Mouse (Mus musculus) monocyte, adult 5-6 weeks (primary cell): ENCODE results near the gene Fam19a1. TPM values are rescaled to one million over a fixed set of nuclear protein-coding genes. Genes with fewer than 3 reads are reported as not detected.

Source experiments
- ATAC-seq: fragments of 153-309, 156-312 bp; replicated peaks from 2 replicates; pipeline ENCODE4 v1.8.0; 2017; ENCODE audit warnings: mild to moderate bottlenecking; ENCODE audit not compliant: low TSS enrichment, insufficient number of reproducible peaks, severe bottlenecking, poor library complexity, low FRiP score
- total RNA-seq: library from RNA; stranded (forward); fragments of 200-1000, 200-491, 200-594 nt; gene quantifications from 3 replicates; pipeline ENCODE4 v1.2.3, GENCODE M21; 2017

The Fam19a1 gene
- total RNA-seq, 1 experiment from 2014 or later, result not detected

DNA sequence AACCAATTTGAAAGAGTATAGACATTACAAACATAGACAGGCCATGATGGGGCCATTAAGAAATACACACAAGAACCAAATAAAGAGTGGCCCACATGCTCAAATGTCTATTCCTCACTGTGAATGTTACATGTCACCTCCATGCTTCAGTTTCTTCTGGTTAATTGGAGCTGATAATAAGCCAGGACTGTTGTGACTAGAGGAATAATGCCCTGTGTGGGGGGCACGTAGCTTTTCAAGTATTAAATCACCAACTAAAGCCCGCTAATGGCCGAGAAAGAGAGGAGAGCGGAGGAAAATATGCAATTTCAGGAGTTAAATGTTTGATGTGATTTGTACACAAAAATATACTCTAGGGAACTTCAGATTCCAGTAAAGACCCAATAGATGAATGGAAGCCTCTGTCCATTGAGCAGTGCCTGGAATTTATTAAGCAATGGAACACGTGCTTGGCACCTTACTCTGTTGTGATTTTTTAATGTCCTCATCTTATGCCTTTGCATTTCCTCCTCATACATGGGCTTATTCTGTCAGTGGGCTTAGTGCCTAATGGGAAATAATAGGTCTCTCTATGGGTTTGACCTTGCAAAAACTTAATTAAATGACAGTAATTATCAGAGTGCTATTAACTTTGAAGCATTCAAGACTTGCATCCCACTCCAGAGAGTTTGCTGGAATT is 306.9 kb downstream of the Fam19a1 start:
- no peak for ATAC-seq

DNA sequence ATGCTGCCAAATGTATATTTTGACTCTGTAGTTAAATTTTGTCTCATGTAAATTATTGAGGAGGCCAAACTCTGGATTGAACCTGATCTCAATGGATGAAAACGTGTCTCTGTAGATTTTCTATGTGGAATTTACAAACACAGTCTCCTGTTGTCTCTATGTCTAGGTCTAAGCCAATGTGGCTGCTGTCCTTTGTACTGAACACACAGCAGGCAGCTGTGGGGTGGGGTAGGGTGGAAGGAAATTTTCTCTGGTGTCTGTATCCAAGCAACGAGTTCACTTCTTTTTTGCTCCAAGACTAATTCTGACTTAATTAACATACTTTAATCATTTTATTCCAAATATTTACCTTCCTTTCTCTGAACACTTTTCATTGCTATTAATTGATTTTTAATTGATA is 307.6 kb downstream of the Fam19a1 start:
- ATAC-seq, result no peak

DNA sequence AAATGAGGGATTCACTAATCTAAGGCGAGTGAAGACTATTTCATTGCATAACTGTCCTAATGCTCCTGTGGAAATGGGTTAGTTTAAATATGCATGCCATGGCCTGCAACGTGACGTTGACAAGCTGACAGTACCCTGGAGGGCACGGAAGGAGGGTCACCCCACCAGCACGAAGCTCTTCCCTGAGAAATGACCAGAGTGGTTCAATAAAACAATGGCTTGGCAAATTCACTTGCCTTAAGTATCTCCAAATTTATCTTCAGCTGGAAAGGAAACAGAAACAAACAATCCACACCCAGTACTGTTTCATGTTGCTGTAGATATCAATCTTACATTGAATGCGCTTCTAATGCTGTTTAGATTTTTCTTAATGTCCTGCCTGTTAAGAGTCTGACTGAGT is 316.4 kb downstream of the Fam19a1 start:
- ATAC-seq, result no peak

DNA sequence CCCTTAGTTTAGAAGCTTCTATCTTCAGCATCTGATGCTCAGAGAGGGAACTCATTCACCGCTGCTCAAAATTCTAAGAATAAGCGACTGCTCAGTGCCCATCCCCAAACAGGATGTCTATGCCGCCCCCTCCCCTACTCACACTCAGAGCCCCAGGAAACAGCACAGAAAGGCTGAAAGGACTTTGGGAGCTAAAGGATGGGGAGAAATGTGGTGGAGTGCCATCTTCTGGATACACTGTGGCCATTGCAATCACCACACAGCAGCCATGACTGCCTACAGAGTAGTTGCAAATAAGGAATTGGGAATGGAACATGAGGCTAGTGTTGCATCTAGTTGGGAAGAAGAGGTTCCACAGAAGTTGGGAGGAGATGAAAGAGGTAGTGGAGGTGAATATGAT is 319.4 kb downstream of the Fam19a1 start:
- no peak for ATAC-seq

DNA sequence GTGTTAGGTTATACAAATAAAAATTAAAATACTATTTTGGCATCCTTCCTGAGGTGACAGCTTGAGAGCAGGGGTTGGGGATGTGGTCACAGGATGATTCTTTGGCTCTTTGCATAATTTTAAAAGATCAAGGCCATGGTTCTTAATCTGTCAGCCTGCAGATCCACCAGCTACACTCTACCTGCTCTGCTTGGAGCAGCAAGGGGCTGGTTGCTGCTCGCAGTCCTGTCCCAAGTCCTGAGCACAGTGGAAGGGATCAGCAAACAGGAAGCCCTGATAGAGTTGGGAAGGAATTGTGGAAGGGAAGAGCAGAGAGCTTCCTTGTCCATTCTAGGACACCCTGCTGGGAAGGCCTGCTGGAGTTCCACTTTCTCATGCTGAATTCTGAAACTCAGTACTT is 320.9 kb downstream of the Fam19a1 start:
- ATAC-seq, result no peak

DNA sequence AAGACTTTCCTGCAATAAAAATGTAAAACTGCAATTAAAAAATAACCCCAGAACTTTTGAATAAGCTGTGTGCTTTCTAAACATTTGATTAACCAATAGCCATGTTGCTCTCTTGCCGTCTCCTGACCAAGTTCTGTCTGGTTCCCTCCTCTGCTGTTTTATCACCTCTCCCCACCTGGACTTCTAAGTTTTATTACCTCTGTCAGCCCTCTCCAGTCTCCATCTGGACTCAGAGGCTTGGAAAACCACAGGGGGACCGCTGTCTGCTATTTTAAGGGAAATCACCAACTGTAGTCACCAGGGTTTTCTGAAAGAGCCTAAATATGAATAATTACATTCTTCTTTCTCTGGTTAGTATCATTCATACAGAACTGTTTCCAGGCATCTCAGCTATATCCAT is 322.6 kb downstream of the Fam19a1 start:
- ATAC-seq, result no peak

DNA sequence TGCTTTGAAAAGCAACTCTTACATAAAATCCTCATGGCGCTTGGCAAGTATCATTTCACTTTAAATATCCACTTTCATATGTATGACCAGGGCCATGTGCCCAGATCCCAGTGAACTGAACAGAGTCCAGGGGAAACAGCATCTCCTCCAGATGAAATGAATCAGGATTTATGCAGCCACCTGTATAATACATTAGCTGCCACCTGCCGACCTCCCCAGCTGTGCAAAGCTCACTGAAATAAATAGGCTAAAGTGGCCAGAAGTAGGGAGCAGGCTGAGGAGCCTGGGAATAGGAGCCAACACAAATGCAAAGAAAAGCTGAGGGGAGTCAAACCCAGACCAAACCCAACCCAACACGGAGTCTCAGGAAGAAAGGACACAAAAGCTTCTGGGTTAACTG is 324.9 kb downstream of the Fam19a1 start:
- ATAC-seq, result no peak

DNA sequence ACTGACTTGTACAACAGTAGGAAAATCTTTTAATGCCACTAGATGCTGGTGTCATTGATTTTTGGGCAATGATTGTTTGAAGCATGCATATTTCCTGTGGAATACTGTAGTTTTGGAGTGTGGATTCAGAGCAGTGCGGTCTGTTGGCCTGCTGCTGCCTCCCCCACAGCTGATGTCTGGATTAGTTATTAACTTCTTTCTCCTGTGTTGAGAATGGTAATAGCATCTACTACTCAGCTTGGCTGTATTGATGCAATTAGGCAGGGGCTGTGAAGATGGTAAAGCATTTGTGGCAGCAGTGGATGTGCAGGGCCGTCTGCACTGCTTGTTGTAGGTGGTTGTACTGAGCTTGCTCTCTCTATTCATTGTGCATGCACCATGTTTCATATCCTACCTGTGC is 326.5 kb downstream of the Fam19a1 start:
- ATAC-seq, result no peak

DNA sequence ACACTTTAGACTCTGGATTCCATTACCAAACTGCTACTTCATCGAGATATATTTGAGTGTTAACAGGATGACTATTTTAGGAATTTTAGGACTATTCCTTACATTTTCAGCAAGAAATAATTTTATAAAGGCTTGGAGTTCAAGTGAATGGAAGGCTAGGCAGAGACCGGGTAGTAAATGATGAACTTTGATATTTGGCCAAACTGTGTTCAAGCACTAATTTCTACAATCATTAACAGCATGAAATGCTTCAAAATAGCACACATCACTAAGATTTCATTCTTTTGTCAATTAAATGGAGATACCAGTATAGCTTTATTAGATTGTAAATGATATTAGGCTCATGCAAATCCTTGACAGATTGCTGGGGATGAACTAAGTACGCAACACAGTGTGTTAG is 329.0 kb downstream of the Fam19a1 start:
- ATAC-seq, result no peak

DNA sequence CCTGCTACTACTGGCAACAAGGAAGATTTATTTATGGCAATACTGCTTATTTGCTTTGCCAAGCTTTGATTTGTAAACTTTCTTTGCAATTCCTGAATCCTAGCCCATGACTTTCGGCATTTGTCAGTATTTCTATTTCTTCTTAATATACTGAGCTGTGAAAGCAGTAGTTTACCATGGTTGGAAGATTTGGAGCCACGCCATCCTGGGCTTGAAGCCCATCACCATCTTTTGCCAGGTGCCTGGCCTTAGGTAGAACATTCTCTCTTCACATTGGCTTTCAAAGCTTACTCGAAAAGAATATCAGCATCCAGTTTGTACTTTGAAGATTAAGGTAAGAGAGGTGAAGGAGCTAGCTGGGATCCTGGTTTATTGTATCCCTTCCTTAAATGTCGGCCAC is 334.5 kb downstream of the Fam19a1 start:
- ATAC-seq, result no peak

DNA sequence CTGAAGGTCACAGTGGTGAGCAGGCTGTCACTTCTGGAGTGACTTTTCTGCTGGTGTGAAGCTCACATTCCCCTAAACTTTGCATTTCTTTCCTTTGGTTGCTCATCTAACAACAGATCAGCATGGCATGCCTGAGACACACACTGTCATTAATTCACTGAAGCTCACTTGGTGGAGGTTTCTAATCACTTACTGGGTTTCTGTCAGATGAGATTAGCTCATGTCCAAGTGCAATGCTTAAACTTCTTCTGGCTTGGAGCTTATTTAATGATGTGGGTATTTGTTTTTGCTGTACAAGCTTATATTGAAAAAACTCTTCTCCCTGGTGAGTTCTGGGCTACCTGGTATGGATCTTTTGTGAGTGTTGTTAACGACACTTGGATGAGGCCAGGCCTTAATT is 343.3 kb downstream of the Fam19a1 start:
- ATAC-seq, result no peak

DNA sequence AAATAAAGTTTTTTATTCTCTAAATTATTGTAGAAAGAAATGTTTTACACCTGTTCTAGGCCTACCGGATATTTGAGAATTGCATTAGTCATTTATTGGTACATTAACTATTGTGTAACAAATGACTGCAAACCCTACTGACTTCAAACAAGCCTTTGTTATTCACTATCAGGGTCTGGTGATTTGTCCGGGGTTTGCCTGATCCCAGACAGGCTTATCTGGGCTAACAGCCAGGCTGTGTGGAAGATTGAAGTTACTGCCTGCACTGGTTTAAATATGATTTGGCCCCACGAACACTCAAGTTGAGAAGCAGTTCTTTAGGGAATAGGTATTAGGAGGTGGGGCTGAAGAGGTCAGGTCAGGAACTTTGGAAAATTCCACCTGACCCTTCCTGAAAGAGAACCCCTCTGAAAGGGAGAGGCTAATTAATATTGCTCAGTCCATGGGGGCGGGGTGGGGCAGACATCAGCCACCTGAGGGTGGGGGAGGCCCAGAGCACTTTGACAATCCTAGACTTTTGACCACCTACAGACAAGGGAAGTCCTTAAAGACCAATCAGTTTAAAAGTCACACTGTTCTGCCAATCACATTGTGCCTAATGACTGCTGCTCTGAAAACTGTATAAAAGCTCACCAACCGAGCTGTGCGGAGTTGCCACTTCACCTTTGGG is 344.8 kb downstream of the Fam19a1 start:
- ATAC-seq, result no peak

DNA sequence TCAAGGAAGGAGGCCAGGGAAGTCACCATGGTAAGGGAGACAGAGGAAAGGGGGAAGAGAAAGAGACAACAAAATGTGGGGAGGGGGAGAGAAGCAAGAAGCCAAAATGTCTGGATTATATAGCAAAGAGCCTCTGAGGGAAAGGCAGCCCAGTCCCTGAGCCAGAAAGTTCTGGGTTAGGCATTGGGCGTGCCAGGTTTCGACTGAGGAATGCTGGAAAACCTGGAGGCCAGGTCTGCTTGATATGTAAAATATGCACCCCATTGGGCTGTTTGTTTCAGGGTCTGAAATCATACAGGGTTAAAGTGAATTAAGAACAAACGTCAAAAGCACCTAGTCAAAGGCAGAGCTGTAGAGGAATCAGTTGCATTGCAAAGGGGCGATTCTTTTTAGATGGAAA is 346.1 kb downstream of the Fam19a1 start:
- ATAC-seq, result no peak

DNA sequence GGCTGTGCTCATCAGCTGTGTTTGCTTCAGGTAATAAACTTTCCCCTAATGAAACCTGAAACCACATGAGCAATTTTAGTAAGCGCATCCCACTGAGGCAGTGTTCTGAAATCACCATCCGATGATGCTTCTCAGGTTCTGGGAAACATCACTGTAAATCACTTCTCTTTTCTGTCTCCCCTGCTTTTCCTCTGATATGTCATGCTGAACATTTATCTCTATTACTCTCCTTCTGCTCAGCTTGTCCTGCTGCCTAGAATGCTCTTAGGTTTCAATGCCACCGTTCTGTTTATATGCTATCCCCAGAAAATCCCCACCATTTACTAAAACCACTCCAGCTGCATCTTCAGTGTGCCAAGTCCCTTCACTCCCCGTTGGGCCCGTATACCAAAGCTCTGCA is 386.5 kb downstream of the Fam19a1 start:
- ATAC-seq, result no peak

DNA sequence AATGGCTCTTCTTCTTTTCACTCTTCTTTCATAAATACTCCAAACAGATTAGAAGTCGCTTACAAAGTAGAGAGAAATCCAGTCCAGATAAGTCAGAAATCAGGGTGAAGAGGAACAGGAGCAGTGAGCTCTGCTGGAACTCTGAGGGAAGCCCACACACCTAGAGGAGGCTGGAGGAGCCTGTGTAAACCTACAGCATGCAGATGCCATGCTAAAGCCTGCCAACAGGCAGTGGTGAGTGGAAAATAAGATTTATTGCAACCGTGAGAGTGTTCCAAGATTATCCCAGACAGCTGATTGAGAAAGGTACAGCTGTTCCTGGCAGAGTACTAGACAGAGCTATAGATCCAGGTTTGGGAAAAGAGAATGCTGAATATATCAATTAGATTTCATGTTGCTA is 428.6 kb downstream of the Fam19a1 start:
- ATAC-seq, result no peak

DNA sequence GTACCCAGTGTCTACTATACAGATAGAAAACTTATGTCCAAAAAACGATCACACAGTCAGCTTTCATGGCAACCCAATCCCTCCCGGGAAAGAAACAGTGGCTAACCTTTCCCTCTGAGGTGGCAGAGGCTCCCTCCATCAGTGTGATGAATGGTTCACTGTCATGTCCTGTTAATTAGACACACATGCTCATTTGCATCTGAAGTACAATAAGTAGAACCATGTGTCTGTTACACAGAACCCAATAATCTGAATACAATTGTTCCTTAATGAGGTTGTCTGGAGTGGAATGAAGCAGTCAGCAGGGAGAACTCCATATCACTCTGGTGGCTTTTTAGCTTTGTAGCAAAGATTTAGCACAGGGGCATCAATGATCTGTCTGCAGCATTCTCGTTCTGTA is 431.9 kb downstream of the Fam19a1 start:
- ATAC-seq, result no peak

DNA sequence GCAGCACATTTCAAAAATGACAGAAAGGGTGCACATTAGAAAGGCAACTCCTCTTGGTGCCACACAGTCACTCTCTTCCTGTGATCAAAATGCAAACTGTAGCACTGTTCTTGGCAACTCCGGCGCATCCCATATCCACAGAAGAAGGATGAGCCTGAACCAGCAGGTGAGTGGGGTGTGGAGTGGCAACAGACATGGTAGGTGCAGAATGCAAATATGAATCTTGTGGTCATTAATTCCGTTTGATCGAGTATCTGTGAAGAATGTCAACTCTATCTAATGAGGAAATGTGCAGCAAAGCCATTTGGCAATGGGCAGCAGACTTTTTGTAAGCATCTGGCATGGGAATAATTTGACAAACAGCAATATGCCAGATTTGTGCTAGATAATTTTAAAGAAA is 437.5 kb downstream of the Fam19a1 start:
- no peak for ATAC-seq

DNA sequence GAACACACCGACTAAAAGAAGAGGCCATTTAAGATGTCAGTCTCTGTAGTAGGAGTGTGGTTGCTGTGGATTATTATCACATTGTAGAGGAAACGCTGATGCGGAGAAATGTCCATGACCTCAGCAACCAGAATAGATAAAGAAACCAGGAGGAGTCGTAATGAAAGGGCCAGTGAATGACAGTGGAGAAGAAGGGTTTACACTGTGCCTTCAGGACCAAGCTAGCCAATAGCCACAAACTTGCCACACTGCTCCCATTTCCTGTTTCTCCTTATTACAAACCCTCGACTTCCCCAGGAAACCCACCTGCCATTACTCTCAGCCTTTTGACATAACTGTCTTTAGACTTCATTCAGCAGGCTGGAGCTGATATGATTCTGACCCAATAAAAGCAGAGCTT is 465.7 kb downstream of the Fam19a1 start:
- ATAC-seq, result no peak

DNA sequence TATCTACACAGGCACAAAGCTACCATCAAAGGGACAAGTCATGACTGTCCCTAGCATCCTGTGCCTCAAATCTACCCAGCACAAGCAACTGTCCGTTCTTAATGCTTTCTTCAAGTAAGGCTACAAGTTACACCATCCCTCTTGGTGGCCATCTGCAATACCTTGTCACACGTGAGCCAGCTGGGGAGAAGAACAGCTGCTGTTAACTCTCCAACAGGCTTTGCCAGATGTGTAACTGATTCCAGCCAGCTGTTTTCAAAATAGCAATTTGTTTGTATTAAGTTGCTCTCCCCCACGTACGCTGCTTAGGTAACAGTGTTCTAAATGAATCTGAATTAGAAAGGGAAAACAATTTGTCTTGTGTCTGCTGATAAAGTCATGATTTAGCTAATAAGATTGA is 467.8 kb downstream of the Fam19a1 start:
- no peak for ATAC-seq

DNA sequence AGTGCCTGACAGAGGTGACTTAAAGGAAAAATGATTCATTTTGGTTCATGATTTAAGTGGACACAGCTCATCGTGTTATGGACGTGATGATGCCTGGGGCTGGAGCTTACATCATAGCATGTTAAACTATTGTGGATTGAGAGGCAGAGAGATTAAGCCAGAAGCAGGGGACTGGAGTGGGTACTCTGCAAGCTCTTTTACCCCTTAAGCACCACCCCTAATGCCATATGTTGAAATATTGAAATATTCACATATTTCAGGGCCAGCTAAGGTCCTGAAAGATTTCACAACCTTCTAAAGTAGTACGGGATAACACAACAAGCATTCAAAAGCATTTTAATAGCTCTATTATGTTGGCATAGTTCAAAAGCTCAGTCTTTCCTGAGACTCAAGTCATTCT is 468.2 kb downstream of the Fam19a1 start:
- ATAC-seq, result no peak

DNA sequence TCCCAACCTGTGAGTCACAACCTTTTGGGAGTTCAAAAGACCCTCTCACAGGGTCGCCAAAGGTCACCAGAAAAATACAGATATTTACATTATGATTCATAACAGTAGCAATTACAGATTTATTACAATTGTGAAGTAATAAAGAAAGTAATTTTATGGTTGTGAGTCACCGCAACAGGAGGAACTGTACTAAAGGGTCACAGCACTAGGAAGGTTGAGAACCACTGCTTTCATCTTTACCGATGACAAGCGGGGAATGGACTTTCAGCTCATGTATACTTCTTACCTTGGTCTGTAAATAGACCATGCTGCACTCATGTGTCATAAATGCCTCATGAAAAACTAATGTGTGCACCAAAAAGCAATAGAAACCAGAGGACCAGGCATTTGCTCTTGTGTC is 474.5 kb downstream of the Fam19a1 start:
- ATAC-seq, result no peak
